Mouse (Mus musculus) brown adipose tissue, adult 24 weeks (tissue): ENCODE measurements at regions not wholly inside any gene's neighbourhood (a gene's known extent, or its start where the extent isn't known, plus 50 kb on each side); places are given as distances from the start of the nearest gene placed in this dataset.

Experiments
- H3K27ac ChIP-seq: fragments of 200-500 bp; replicated peaks from 2 replicates; pipeline ENCODE4 v1.5.1; 2012; ENCODE audit warnings: low read depth, mild to moderate bottlenecking, low read length
- H3K4me1 ChIP-seq: fragments of 200-500 bp; 2 replicates; pipeline ENCODE4 v1.6.1; 2012; ENCODE audit warnings: low read length, mixed read lengths; ENCODE audit not compliant: control insufficient read depth, insufficient read depth, insufficient read length
- H3K4me3 ChIP-seq: fragments of 200-500 bp; 2 replicates; pipeline ENCODE4 v1.5.1; 2012; ENCODE audit warnings: low read depth, mild to moderate bottlenecking, low read length, moderate library complexity; ENCODE audit not compliant: insufficient read depth

GRCm38 (mm10) chr8:47769452-47769851, 52.5 kb upstream of the Cldn24 start:
- no peak overlapping the region for H3K27ac ChIP-seq
- no peaks in the 10 kb centered on the region for H3K4me1 ChIP-seq
- no peak overlapping the region for H3K4me3 ChIP-seq

GRCm38 (mm10) chr8:47768751-47769150, 53.2 kb upstream of the Cldn24 start:
- H3K4me1 ChIP-seq = no peaks in the 10 kb centered on the region
- H3K27ac ChIP-seq = peak overlapping the region; percentile 55; the same call in 1 of the 2 replicates
- H3K4me3 ChIP-seq = no peak overlapping the region

- H3K4me3 ChIP-seq = no peak overlapping the region
- H3K27ac ChIP-seq = no peak overlapping the region
Measured at GRCm38 (mm10) chr8:47764480-47764879, 50.7 kb upstream of the Cdkn2aip start.

GRCm38 (mm10) chr8:47764068-47764467, 50.3 kb upstream of the Cdkn2aip start:
- no peak overlapping the region for H3K27ac ChIP-seq
- no peaks in the 10 kb centered on the region for H3K4me1 ChIP-seq
- no peak overlapping the region for H3K4me3 ChIP-seq

More at GRCm38 (mm10) chr8:47764480-47764879, 50.7 kb upstream of the Cdkn2aip start:
- H3K4me1 ChIP-seq = no peaks in the 10 kb centered on the region
